Mouse (Mus musculus): ENCODE results near the gene Kdm4b. TPM values are rescaled to one million over a fixed set of nuclear protein-coding genes. Genes with fewer than 3 reads are reported as not detected.

Gene Kdm4b
- 16.4 and 22.7 TPM in 2 replicates for polyA plus RNA-seq (2012; rRNA removed)

GRCm38 (mm10) chr17:56325450-56326152, at the start of gene Kdm4b:
Gene Kdm4b, plus strand, starts transcription at chr17:56326062.
- peak; percentile 96 for DNase-seq (ENCODE audit: low read depth, low spot score)

GRCm38 (mm10) chr17:56276643-56277566, 49.0 kb upstream of the Kdm4b start, which contains the start of gene Ticam1:
Gene Ticam1, minus strand, starts transcription at chr17:56276786.
- peak; percentile 94 for DNase-seq (ENCODE audit: low read depth, low spot score)
- 1% methylated on average over 20 of the region's 21 CpGs for WGBS

More at GRCm38 (mm10) chr17:56325450-56326152, at the start of gene Kdm4b:
- under 1% methylated on average over 57 of the region's 57 CpGs for WGBS

GRCm38 (mm10) chr17:56277567-56277893, 48.3 kb upstream of the Kdm4b start:
- DNase-seq (ENCODE audit: low read depth, low spot score): no peak
- WGBS: 35% methylated on average over 2 of the region's 2 CpGs

GRCm38 (mm10) chr17:56278340-56278739, 47.5 kb upstream of the Kdm4b start:
- no peak for DNase-seq (ENCODE audit: low read depth, low spot score)
- 82% methylated on average over 5 of the region's 5 CpGs for WGBS

GRCm38 (mm10) chr17:56279481-56280155, 46.2 kb upstream of the Kdm4b start:
- DNase-seq (ENCODE audit: low read depth, low spot score): no peak

GRCm38 (mm10) chr17:56281193-56281592, 44.7 kb upstream of the Kdm4b start:
- no peak for DNase-seq (ENCODE audit: low read depth, low spot score)
- 81% methylated on average over 12 of the region's 12 CpGs for WGBS

More at GRCm38 (mm10) chr17:56279481-56280155, 46.2 kb upstream of the Kdm4b start:
- WGBS: 89% methylated on average over 12 of the region's 12 CpGs

- WGBS: 82% methylated on average over 4 of the region's 4 CpGs
- no peak for DNase-seq (ENCODE audit: low read depth, low spot score)
Observed at GRCm38 (mm10) chr17:56282802-56283201, 43.1 kb upstream of the Kdm4b start.

DNA sequence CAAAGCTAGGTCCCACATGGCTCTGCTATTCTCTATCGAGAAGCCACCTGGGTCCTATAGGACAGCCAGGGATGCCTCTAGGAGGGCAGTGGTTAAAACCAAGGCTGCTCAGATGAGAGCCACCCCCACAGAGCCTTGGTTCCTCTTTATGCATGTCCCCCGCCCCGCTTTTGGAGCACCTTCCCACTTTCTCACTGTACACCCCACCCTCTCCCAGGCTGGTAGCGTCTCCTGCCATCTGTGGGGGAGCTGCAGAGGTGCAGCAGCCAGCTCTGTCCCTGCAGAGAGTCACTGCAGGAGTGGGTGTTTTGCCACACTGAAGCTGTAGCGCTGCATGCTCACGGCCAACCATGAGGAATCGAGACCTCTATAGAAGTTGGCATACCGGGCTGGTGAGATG, 42.5 kb upstream of the Kdm4b start:
- 92% methylated on average over 8 of the region's 8 CpGs for WGBS
- no peak for DNase-seq (ENCODE audit: low read depth, low spot score)

- DNase-seq (ENCODE audit: low read depth, low spot score): no peak
- 98% methylated on average over 11 of the region's 11 CpGs for WGBS
Observed at GRCm38 (mm10) chr17:56285995-56286394, 39.9 kb upstream of the Kdm4b start.

GRCm38 (mm10) chr17:56287830-56288229, 38.0 kb upstream of the Kdm4b start:
- no peak for DNase-seq (ENCODE audit: low read depth, low spot score)

DNA sequence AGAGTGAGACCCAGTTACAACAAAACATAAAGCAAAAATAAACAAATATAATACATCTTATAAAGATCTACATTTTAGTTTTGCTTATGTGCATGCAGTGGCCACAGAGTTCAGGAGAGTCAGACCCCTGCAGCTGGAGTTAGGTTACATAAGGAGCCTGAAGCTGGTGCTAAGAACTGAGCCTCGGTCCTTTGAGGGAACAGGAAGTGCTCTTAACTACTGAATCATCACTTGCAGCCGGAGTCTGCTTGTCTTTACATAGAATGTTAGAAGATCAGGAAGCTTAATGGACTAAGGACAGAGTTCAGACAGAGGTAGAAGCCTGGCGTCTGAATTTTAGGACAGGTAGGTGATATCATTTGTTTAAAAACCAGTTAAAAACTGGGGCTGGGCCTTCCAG, 37.0 kb upstream of the Kdm4b start:
- WGBS: 11% methylated on average over 3 of the region's 3 CpGs
- no peak for DNase-seq (ENCODE audit: low read depth, low spot score)

More at GRCm38 (mm10) chr17:56287830-56288229, 38.0 kb upstream of the Kdm4b start:
- 20% methylated on average over 3 of the region's 3 CpGs for WGBS

DNA sequence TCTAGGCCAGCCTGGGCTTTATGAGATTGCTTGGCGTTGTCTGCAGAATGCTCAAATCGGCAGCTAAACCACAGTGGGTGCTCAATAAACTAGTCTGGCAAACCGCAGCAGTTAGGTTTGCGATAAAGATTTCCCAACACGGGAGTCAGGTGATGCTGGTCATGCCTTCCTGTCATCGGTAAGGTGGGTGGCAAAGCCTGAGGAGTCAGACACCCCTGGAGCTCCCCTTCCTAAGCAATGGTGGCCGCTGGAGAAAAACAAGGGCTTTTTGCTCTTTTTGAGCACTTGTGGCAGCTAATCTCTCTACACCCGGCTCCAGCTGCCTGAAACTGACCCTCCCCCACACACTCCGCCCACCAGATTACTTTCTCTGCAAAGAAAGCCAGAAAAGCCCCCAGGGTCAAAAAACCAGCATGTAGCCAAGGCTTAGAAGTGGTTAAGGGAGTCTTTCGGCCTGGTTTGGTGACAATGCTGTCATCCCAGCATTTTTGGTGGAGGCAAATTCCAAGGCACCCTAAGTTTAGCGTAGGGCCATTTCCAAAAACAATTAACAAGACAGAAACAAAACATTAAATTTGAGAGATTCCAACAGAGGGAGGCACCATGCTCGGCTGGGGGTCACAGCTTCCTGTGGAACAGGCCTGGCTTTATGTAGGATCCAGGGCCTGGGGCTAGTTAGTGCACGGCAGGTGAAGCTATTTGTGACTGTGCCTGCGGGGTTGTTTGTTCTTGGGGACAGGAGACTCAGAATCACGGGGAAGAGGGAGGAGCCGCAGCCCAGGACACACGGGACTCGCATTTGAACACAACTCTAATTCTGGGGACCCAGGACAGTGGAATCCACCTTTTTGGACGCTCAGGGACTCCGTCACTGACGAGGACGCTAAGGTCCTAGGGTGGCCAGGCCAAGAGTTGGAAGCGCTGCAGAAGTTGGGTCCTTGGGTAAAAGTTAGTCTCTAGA, 36.2 kb upstream of the Kdm4b start:
- WGBS: 2% methylated on average over 23 of the region's 23 CpGs
- no peak for DNase-seq (ENCODE audit: low read depth, low spot score)

DNA sequence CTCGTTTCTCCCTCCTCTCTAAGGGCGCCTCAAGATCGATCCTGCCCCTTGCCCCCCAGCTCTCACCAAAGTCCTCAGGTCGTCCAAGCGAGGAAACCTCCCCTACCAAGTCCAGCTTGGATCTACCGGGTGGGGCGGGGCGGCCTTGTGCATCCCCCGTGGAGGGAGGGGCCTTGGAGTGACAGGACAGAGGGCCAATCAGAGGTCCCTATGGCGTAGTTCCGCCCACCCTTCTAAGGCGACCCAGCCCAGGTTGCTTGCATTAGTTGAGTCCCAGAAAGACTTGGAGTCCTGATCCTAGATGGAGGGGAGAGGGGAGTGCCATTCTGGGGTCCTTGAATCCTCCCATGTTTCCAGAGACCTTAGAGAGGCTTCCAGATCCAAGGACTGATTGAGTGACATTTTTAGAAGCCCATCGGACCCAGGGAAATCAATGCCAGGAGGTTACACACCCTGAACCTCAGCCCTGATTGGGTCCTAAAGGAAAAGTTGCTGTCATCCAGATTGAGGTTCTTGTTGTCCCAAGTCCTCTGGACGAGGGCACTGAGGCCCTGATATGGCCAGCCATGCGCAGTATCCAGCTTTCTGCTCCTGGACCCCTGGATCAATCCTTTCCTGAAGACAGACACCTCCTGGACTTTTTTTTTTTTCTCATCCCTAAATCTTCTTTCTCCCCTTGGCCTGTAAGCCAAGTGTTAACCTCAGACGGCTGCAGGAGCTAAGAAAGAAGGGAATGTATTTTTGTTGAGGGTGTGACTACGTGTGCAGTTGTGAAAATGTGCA, 35.3 kb upstream of the Kdm4b start:
- peak; percentile 95 for DNase-seq (ENCODE audit: low read depth, low spot score)
- 2% methylated on average over 17 of the region's 17 CpGs for WGBS

DNA sequence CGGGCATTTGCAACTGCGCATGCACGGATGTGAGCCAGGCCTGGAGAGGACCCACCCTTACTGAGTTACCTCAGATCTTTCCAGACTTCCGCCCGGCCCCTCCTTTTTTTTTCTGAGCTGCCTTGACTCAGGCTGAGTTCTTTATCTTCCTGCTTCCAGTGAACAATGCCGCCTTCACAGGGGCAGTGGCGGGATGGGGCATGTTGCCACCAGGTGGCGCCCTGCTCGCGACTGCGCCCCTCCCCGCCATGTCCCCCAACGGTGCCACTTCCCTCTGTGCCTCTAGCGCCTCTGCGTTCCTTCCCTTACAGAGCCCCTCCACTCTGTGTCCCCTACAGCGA, 34.7 kb upstream of the Kdm4b start:
- 1% methylated on average over 16 of the region's 16 CpGs for WGBS
- peak; percentile 88 for DNase-seq (ENCODE audit: low read depth, low spot score)

GRCm38 (mm10) chr17:56291826-56292475, 33.9 kb upstream of the Kdm4b start:
- DNase-seq (ENCODE audit: low read depth, low spot score): no peak
- WGBS: 91% methylated on average over 7 of the region's 7 CpGs

DNA sequence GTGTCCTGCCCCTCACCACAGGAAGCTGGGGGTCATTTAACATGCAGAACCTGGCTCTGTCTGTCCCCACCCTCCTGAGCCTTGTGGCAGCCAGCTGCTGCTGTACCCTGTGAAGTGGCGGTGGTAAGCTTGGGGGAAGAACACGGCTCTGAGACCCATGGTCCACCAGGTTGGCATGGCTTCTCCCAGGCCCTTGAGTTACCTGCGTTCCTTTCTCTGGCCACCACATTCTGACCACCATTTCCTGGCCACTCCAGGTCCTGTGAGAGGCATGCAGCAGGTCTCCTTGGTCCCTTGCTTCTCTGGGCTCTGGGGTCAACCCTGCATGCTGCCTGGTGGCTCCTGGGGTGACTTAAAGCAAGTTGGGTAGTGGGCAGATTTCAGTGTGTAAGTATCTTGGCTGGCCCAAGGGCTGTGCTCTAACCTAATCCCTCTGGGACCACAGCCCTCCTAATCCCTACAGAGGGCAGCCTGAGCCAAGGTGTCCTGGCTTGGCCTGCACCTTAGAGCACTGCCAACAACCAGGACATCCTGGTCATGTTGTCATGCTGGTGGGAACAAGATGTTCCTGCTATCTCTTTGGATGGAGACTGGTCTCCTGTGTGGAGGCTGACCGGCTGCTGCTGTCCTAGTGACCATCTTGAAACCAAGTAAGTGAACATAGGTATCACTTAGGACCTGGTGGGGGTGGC, 33.2 kb upstream of the Kdm4b start, which contains the start of gene Plin3:
TSS of gene Plin3 (minus strand) at position 343 of the 692 bp plus-strand sequence.
- no peak for DNase-seq (ENCODE audit: low read depth, low spot score)
- WGBS: 90% methylated on average over 4 of the region's 4 CpGs

DNA sequence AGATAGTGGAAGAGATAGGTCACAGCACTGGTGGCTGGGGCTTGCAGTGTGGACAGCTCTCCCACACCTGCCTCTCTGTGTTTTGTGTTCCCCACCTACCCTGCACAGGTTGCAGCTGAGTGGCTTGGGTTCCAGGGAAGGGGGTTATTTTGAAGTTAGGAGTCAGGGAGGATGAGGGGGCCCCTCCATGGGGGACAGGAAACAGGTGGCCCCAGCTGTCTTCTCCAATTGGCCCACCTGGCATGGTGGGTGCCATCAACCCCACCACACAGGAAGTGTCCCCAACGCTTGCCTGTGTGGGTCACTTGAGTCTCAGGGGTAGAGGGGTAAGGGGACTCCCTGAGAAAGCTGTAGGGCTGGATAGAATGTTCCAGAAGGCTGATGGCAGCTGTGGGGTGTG, 32.6 kb upstream of the Kdm4b start:
- DNase-seq (ENCODE audit: low read depth, low spot score): no peak
- WGBS: 85% methylated on average over 1 of the region's 1 CpGs
